Mouse (Mus musculus): ENCODE data around the gene Ssx2ip.

- no peak for TF ChIP-seq CTCF (IDR thresholded peaks at IDR 0.05; ENCODE audit: insufficient read depth, low read depth, low read length)
- TF ChIP-seq POLR2A (IDR thresholded peaks at IDR 0.05; ENCODE audit: insufficient read depth, low read depth, low read length): no peak
Observed at GRCm38 (mm10) chr3:146442936-146443335, 38.5 kb downstream of the Ssx2ip start.
